Mouse (Mus musculus) right cerebral cortex, postnatal 10 days (tissue): ENCODE measurements around the gene Iqcc.

Experiments used
- DNase-seq, 2 experiments: peaks; one replicate each; pipeline ENCODE4 v3.0.0; 2021; ENCODE audit warnings: low spot score in 2 of 2

Iqcc gene

GRCm38 (mm10) chr4:129618786-129619691, at the start of gene Iqcc:
Gene Iqcc (minus strand): TSS chr4:129619099.
- DNase-seq = peak; percentile 97 to 98

- no peak for DNase-seq
Measured at GRCm38 (mm10) chr4:129662255-129662813, 43.4 kb upstream of the Iqcc start.

GRCm38 (mm10) chr4:129661584-129661983, 42.7 kb upstream of the Iqcc start:
- DNase-seq = no peak

- DNase-seq = no peak
Measured at GRCm38 (mm10) chr4:129654770-129655169, 35.9 kb upstream of the Iqcc start.

- no peak for DNase-seq
Measured at GRCm38 (mm10) chr4:129650359-129650758, 31.5 kb upstream of the Iqcc start.

- no peak for DNase-seq
Measured at GRCm38 (mm10) chr4:129648656-129649055, 29.8 kb upstream of the Iqcc start.

GRCm38 (mm10) chr4:129645204-129645603, 26.3 kb upstream of the Iqcc start:
- DNase-seq = no peak

GRCm38 (mm10) chr4:129641756-129642155, 22.9 kb upstream of the Iqcc start:
- no peak for DNase-seq

- peak; percentile 98 to 99 for DNase-seq
Measured at GRCm38 (mm10) chr4:129640638-129641467, 22.0 kb upstream of the Iqcc start, which contains the start of gene Txlna. Gene Txlna (minus strand): TSS chr4:129641065.

- DNase-seq = peak in 1 of 2 experiments; percentile 60
Measured at GRCm38 (mm10) chr4:129640101-129640637, 21.3 kb upstream of the Iqcc start.

GRCm38 (mm10) chr4:129639221-129639620, 20.3 kb upstream of the Iqcc start:
- DNase-seq = no peak

GRCm38 (mm10) chr4:129633852-129634251, 15.0 kb upstream of the Iqcc start:
- DNase-seq = no peak

GRCm38 (mm10) chr4:129631867-129632266, 13.0 kb upstream of the Iqcc start:
- DNase-seq = no peak

- peak in 1 of 2 experiments; percentile 59 for DNase-seq
Measured at GRCm38 (mm10) chr4:129630944-129631343, 12.0 kb upstream of the Iqcc start.

- DNase-seq = no peak
Measured at GRCm38 (mm10) chr4:129626035-129626434, 7.1 kb upstream of the Iqcc start.

GRCm38 (mm10) chr4:129625496-129625895, 6.6 kb upstream of the Iqcc start:
- DNase-seq = peak in 1 of 2 experiments; percentile 44

- DNase-seq = peak; percentile 80 to 82
Measured at GRCm38 (mm10) chr4:129625029-129625370, 6.1 kb upstream of the Iqcc start.

- DNase-seq = peak; percentile 95 to 97
Measured at GRCm38 (mm10) chr4:129624281-129625028, 5.6 kb upstream of the Iqcc start.

- peak; percentile 71 to 77 for DNase-seq
Measured at GRCm38 (mm10) chr4:129623681-129624091, 4.8 kb upstream of the Iqcc start, which contains the start of gene Ccdc28b. Gene Ccdc28b (minus strand): TSS chr4:129623947.

GRCm38 (mm10) chr4:129622803-129623535, 4.1 kb upstream of the Iqcc start:
- peak in 1 of 2 experiments; percentile 27 for DNase-seq
